Mouse (Mus musculus) CH12.LX (cell line): ENCODE data around the gene Rbm3. TPM values are rescaled to one million over a fixed set of nuclear protein-coding genes. Genes with fewer than 3 reads are reported as not detected.
A peak's percentile ranks its signal among the peaks of the same experiment; 100 is the strongest.

ENCODE experiments used
- DNase-seq: peaks from one replicate; pipeline ENCODE4 v3.0.0-alpha.2; 2013; ENCODE audit errors: extremely low read depth
- H3K27ac ChIP-seq: 2 replicates; pipeline ENCODE4 v1.5.1; 2012; ENCODE audit warnings: low read depth, mild to moderate bottlenecking, control low read depth, moderate library complexity; ENCODE audit not compliant: insufficient read depth
- H3K27me3 ChIP-seq: replicated peaks from 2 replicates; pipeline ENCODE3; 2012; ENCODE audit warnings: inconsistent platforms
- H3K36me3 ChIP-seq, 2 experiments: replicated peaks in 1 of 2; 2 replicates each; pipeline versions ENCODE3 to v1.6.1; 2012; ENCODE audit warnings: inconsistent platforms in 1 of 2, low read length in 1 of 2, mild to moderate bottlenecking in 1 of 2, mixed read lengths in 1 of 2, moderate library complexity in 1 of 2; ENCODE audit not compliant: control insufficient read depth in 1 of 2, insufficient read depth in 1 of 2
- H3K4me1 ChIP-seq, 2 experiments: 2 replicates each; pipeline ENCODE4 v1.6.1; 2012; ENCODE audit warnings: inconsistent platforms in 1 of 2, moderate library complexity in 1 of 2; ENCODE audit not compliant: insufficient read depth in 2 of 2, control insufficient read depth in 1 of 2
- H3K4me2 ChIP-seq: 2 replicates; pipeline ENCODE4 v1.6.1; 2012; ENCODE audit warnings: low read depth, mild to moderate bottlenecking, control low read depth; ENCODE audit not compliant: poor library complexity, insufficient read depth, severe bottlenecking
- H3K4me3 ChIP-seq, 3 experiments: fragments of 150-350 bp in 1 of 3; sonication (generic) in 1 of 3; replicated peaks in 1 of 3; 2 replicates each; pipeline versions ENCODE3 to v1.5.1; 2011 to 2012; ENCODE audit warnings: low read depth in 2 of 3, low read length in 2 of 3, mild to moderate bottlenecking in 2 of 3, moderate library complexity in 2 of 3, control low read depth in 1 of 3, improper control_type of control experiment in 1 of 3, inconsistent platforms in 1 of 3, mixed read lengths in 1 of 3; ENCODE audit not compliant: poor library complexity in 1 of 3
- H3K79me2 ChIP-seq: replicated peaks from 2 replicates; pipeline ENCODE4 v1.6.1; 2012; ENCODE audit warnings: mild to moderate bottlenecking, moderate library complexity; ENCODE audit not compliant: control insufficient read depth, poor library complexity, insufficient read depth, severe bottlenecking; ENCODE audit errors: extremely low read depth
- H3K9ac ChIP-seq: 2 replicates; pipeline ENCODE4 v1.6.1; 2012; ENCODE audit warnings: low read depth, mild to moderate bottlenecking, control low read depth, moderate library complexity; ENCODE audit not compliant: insufficient read depth
- H3K9me3 ChIP-seq: replicated peaks from 2 replicates; pipeline ENCODE3; 2012; ENCODE audit warnings: low read length, inconsistent platforms, mixed read lengths
- CHD2 ChIP-seq: IDR thresholded peaks from 2 replicates; pipeline ENCODE4 v1.6.1; 2011; ENCODE audit warnings: low read length, improper control_type of control experiment
- CTCF ChIP-seq, 2 experiments: IDR thresholded peaks in 1 of 2; conservative IDR thresholded peaks in 1 of 2; 2 replicates each; pipeline ENCODE4 v1.5.1; 2011 to 2012; ENCODE audit warnings: low read depth in 2 of 2, low read length in 2 of 2, improper control_type of control experiment in 1 of 2, inconsistent platforms in 1 of 2, mild to moderate bottlenecking in 1 of 2, moderate library complexity in 1 of 2
- E2F4 ChIP-seq: IDR thresholded peaks from 2 replicates; pipeline ENCODE4 v1.6.1; 2011; ENCODE audit warnings: low read depth, low read length, improper control_type of control experiment; ENCODE audit not compliant: insufficient replicate concordance
- EP300 ChIP-seq: IDR thresholded peaks from 2 replicates; pipeline ENCODE4 v1.6.1; 2011; ENCODE audit warnings: low read length, improper control_type of control experiment
- GABPA ChIP-seq: IDR thresholded peaks from 2 replicates; pipeline ENCODE4 v1.6.1; 2012; ENCODE audit warnings: low read depth, low read length, improper control_type of control experiment, inconsistent platforms; ENCODE audit not compliant: insufficient replicate concordance
- HCFC1 ChIP-seq: IDR thresholded peaks from 2 replicates; pipeline ENCODE4 v1.6.1; 2012; ENCODE audit warnings: low read depth, mild to moderate bottlenecking, inconsistent platforms, low read length, improper control_type of control experiment
- JUN ChIP-seq: IDR thresholded peaks from 2 replicates; pipeline ENCODE4 v1.6.1; 2011; ENCODE audit warnings: low read depth, mild to moderate bottlenecking, low read length, improper control_type of control experiment, moderate library complexity; ENCODE audit not compliant: insufficient read depth
- JUND ChIP-seq: conservative IDR thresholded peaks from 2 replicates; pipeline ENCODE4 v1.6.1; 2011; ENCODE audit warnings: low read depth, low read length, improper control_type of control experiment
- KAT2A ChIP-seq: IDR thresholded peaks from 2 replicates; pipeline ENCODE4 v1.6.1; 2012; ENCODE audit warnings: low read length, improper control_type of control experiment, inconsistent platforms; ENCODE audit not compliant: insufficient replicate concordance
- MAZ ChIP-seq: IDR thresholded peaks from 2 replicates; pipeline ENCODE4 v1.6.1; 2012; ENCODE audit warnings: low read depth, mild to moderate bottlenecking, inconsistent platforms, low read length, improper control_type of control experiment, moderate library complexity
- MXI1 ChIP-seq: IDR thresholded peaks from 2 replicates; pipeline ENCODE4 v1.6.1; 2011; ENCODE audit warnings: mild to moderate bottlenecking, low read depth, low read length, improper control_type of control experiment
- MYC ChIP-seq: IDR thresholded peaks from 2 replicates; pipeline ENCODE4 v1.6.1; 2011; ENCODE audit warnings: low read depth, mild to moderate bottlenecking, improper control_type of control experiment, low read length
- NELFE ChIP-seq: IDR thresholded peaks from 2 replicates; pipeline ENCODE4 v1.6.1; 2011; ENCODE audit warnings: low read depth, low read length, improper control_type of control experiment
- PAX5 ChIP-seq: IDR thresholded peaks from 2 replicates; pipeline ENCODE4 v1.6.1; 2012; ENCODE audit warnings: low read length, inconsistent platforms, mixed read lengths
- POLR2A ChIP-seq: IDR thresholded peaks from 2 replicates; pipeline ENCODE4 v1.6.1; 2011; ENCODE audit warnings: low read depth, mild to moderate bottlenecking, improper control_type of control experiment, low read length
- POLR2AphosphoS2 ChIP-seq: IDR thresholded peaks from 2 replicates; pipeline ENCODE4 v1.6.1; 2011; ENCODE audit warnings: low read depth, low read length, improper control_type of control experiment
- RAD21 ChIP-seq: IDR thresholded peaks from 2 replicates; pipeline ENCODE4 v1.6.1; 2011; ENCODE audit warnings: low read depth, mild to moderate bottlenecking, low read length, improper control_type of control experiment, moderate library complexity
- SMC3 ChIP-seq: IDR thresholded peaks from 2 replicates; pipeline ENCODE4 v1.6.1; 2011; ENCODE audit warnings: low read depth, low read length, improper control_type of control experiment
- UBTF ChIP-seq: IDR thresholded peaks from 2 replicates; pipeline ENCODE4 v1.6.1; 2012; ENCODE audit warnings: low read depth, mild to moderate bottlenecking, inconsistent platforms, low read length, improper control_type of control experiment, moderate library complexity
- ZKSCAN1 ChIP-seq: IDR thresholded peaks from 2 replicates; pipeline ENCODE4 v1.6.1; 2012; ENCODE audit warnings: low read depth, inconsistent platforms, low read length, improper control_type of control experiment, borderline replicate concordance
- ZMIZ1 ChIP-seq: IDR thresholded peaks from 2 replicates; pipeline ENCODE4 v1.6.1; 2012; ENCODE audit warnings: low read depth, mild to moderate bottlenecking, inconsistent platforms, low read length, improper control_type of control experiment
- ZNF384 ChIP-seq: IDR thresholded peaks from 2 replicates; pipeline ENCODE4 v1.6.1; 2012; ENCODE audit warnings: low read depth, low read length, improper control_type of control experiment, inconsistent platforms
- dilution Hi-C: fragments of 300-500 bp; cut with MboI; formaldehyde crosslinking; loops from 2 replicates; pipeline ENCODE4 v1.14.3; 2020; ENCODE audit warnings: low sequenced_read_pairs; ENCODE audit not compliant: extremely low pct_unique_long_range_greater_than_20kb, extremely low pct_ligation_motif_present
- in situ Hi-C: fragments of 300-500 bp; cut with MboI; formaldehyde crosslinking; loops from 3 replicates; pipeline ENCODE4 v1.14.3; 2019; ENCODE audit warnings: low sequenced_read_pairs, low pct_ligation_motif_present, low pct_unique_long_range_greater_than_20kb, mixed read lengths
- polyA plus RNA-seq: library from polyadenylated mRNA; unstranded; fragments of >175 nt; gene quantifications from 2 replicates; pipeline ENCODE4 v1.2.1, GENCODE M21; 2012; ENCODE audit warnings: low read depth; ENCODE audit not compliant: insufficient read length
- total RNA-seq, 2 experiments: library from RNA; depleted of rRNA; stranded (reverse); fragments of 300-350 nt in 1 of 2; fragments of >200 nt in 1 of 2; gene quantifications; 2 replicates each; pipeline ENCODE4 v1.2.3; 2012 to 2014

Rbm3 gene
- total and polyA plus RNA-seq, 3 experiments: 681 to 2,152 (median 778) TPM

GRCm38 (mm10) chrX:8102213-8102668 lies 43.4 kb downstream of the Rbm3 start:
- no peak overlapping the region for H3K4me3 ChIP-seq
- DNase-seq: no peak
- no peaks in the 10 kb centered on the region; the same call in 1 of the 2 replicates for H3K79me2 ChIP-seq
- no peak for TF ChIP-seq ZKSCAN1
- TF ChIP-seq KAT2A: no peak
- no peak overlapping the region for H3K4me2 ChIP-seq
- H3K36me3 ChIP-seq: no peaks in the 10 kb centered on the region
- no peak overlapping the region for H3K9ac ChIP-seq
- dilution Hi-C loops: no loop called here
- no peaks in the 10 kb centered on the region for H3K9me3 ChIP-seq
- no peaks in the 10 kb centered on the region for H3K27me3 ChIP-seq
- H3K27ac ChIP-seq: no peak overlapping the region
- H3K4me1 ChIP-seq: no peaks in the 10 kb centered on the region
- in situ Hi-C loops: loop anchor here (25.0 kb wide), 1 partner anchor 190 kb away; the partner anchor contains the start of genes Gm10490, Gm10491 and Pcsk1n

DNA sequence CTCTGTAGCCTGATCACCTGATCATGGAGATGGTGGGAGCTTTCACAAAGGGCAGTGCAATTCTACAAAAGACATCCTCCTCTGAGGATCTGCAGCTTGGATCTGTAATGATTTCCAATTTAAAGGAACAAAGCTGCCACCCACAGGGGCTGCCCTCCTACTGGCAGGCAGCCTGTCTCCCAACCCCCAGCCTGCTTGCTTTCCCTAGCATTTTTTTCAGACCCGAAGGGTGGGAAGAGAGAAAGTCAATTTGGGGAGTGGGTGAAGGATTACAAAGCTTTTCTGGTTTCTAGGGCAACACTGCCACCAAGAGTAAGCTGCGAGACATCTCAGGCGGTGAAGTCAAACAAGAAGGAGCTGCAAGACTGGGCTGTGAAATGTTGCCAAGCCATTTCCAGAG lies 44.7 kb downstream of the Rbm3 start:
- no peak overlapping the region for H3K4me2 ChIP-seq
- H3K4me1 ChIP-seq: no peaks in the 10 kb centered on the region
- no peaks in the 10 kb centered on the region for H3K27me3 ChIP-seq
- H3K79me2 ChIP-seq: no peaks in the 10 kb centered on the region; the same call in 1 of the 2 replicates
- no peak overlapping the region for H3K4me3 ChIP-seq
- TF ChIP-seq NELFE: no peak
- no peak for TF ChIP-seq EP300
- TF ChIP-seq RAD21: peak; percentile 49
- TF ChIP-seq GABPA: no peak
- TF ChIP-seq PAX5: no peak
- no peak for TF ChIP-seq ZKSCAN1
- TF ChIP-seq E2F4: no peak
- TF ChIP-seq CTCF (conservative IDR thresholded peaks at IDR 0.05 in 1 of 2, IDR thresholded peaks at IDR 0.05 in 1 of 2; ENCODE audit: low read depth in 2 of 2, low read length in 2 of 2): peak in 1 of 2 experiments; percentile 49; a peak in 2 of 4 replicates
- TF ChIP-seq MXI1: no peak
- peak; percentile 45 for TF ChIP-seq ZNF384
- peak; percentile 12; the same call in 1 of the 2 replicates for TF ChIP-seq SMC3
- no peak for TF ChIP-seq UBTF
- TF ChIP-seq, all 38 proteins: peak for 4
- Histone ChIP-seq H3K9ac (no peak overlapping the region), H3K27ac (no peak overlapping the region), H3K36me3 (no peaks in the 10 kb centered on the region), H3K9me3 (no peaks in the 10 kb centered on the region)
- in situ Hi-C loops: loop anchor here (25.0 kb wide), 1 partner anchor 189 kb away; the partner anchor contains the start of genes Gm10490, Gm10491 and Pcsk1n
- DNase-seq: no peak
- dilution Hi-C loops: no loop called here

- Histone ChIP-seq H3K27me3 (no peaks in the 10 kb centered on the region), H3K4me3 (no peak overlapping the region), H3K79me2 (no peaks in the 10 kb centered on the region; the same call in 1 of the 2 replicates), H3K4me1 (no peaks in the 10 kb centered on the region), H3K4me2 (no peak overlapping the region), H3K36me3 (no peaks in the 10 kb centered on the region), H3K9ac (no peak overlapping the region), H3K9me3 (no peaks in the 10 kb centered on the region), H3K27ac (no peak overlapping the region)
- dilution Hi-C loops: no loop called here
- in situ Hi-C loops: no loop called here
- no peak for DNase-seq
- TF ChIP-seq HCFC1: no peak
- no peak for TF ChIP-seq CHD2
- no peak for TF ChIP-seq POLR2AphosphoS2
- TF ChIP-seq ZMIZ1: no peak
- TF ChIP-seq E2F4: no peak
- no peak for TF ChIP-seq KAT2A
- TF ChIP-seq POLR2A: no peak
- TF ChIP-seq JUND: no peak
- TF ChIP-seq SMC3: no peak
- TF ChIP-seq PAX5: no peak
- no peak for TF ChIP-seq MYC
- no peak for TF ChIP-seq JUN
- TF ChIP-seq MAZ: no peak
These were observed 46.2 kb downstream of the Rbm3 start for GRCm38 (mm10) chrX:8099435-8099834.
